Mouse (Mus musculus) CH12.LX (cell line): ENCODE data around the gene Zbtb42. TPM values are rescaled to one million over a fixed set of nuclear protein-coding genes. Genes with fewer than 3 reads are reported as not detected.

Experiments used
- DNase-seq: peaks from one replicate; pipeline ENCODE4 v3.0.0-alpha.2; 2013; ENCODE audit errors: extremely low read depth
- H3K27ac ChIP-seq: 2 replicates; pipeline ENCODE4 v1.5.1; 2012; ENCODE audit warnings: low read depth, mild to moderate bottlenecking, control low read depth, moderate library complexity; ENCODE audit not compliant: insufficient read depth
- H3K27me3 ChIP-seq: replicated peaks from 2 replicates; pipeline ENCODE3; 2012; ENCODE audit warnings: inconsistent platforms
- H3K36me3 ChIP-seq, 2 experiments: replicated peaks in 1 of 2; 2 replicates each; pipeline versions ENCODE3 to v1.6.1; 2012; ENCODE audit warnings: inconsistent platforms in 1 of 2, low read length in 1 of 2, mild to moderate bottlenecking in 1 of 2, mixed read lengths in 1 of 2, moderate library complexity in 1 of 2; ENCODE audit not compliant: control insufficient read depth in 1 of 2, insufficient read depth in 1 of 2
- H3K4me1 ChIP-seq, 2 experiments: 2 replicates each; pipeline ENCODE4 v1.6.1; 2012; ENCODE audit warnings: inconsistent platforms in 1 of 2, moderate library complexity in 1 of 2; ENCODE audit not compliant: insufficient read depth in 2 of 2, control insufficient read depth in 1 of 2
- H3K4me2 ChIP-seq: 2 replicates; pipeline ENCODE4 v1.6.1; 2012; ENCODE audit warnings: low read depth, mild to moderate bottlenecking, control low read depth; ENCODE audit not compliant: poor library complexity, insufficient read depth, severe bottlenecking
- H3K4me3 ChIP-seq, 3 experiments: fragments of 150-350 bp in 1 of 3; sonication (generic) in 1 of 3; replicated peaks in 1 of 3; 2 replicates each; pipeline versions ENCODE3 to v1.5.1; 2011 to 2012; ENCODE audit warnings: low read depth in 2 of 3, low read length in 2 of 3, mild to moderate bottlenecking in 2 of 3, moderate library complexity in 2 of 3, control low read depth in 1 of 3, improper control_type of control experiment in 1 of 3, inconsistent platforms in 1 of 3, mixed read lengths in 1 of 3; ENCODE audit not compliant: poor library complexity in 1 of 3
- H3K79me2 ChIP-seq: replicated peaks from 2 replicates; pipeline ENCODE4 v1.6.1; 2012; ENCODE audit warnings: mild to moderate bottlenecking, moderate library complexity; ENCODE audit not compliant: control insufficient read depth, poor library complexity, insufficient read depth, severe bottlenecking; ENCODE audit errors: extremely low read depth
- H3K9ac ChIP-seq: 2 replicates; pipeline ENCODE4 v1.6.1; 2012; ENCODE audit warnings: low read depth, mild to moderate bottlenecking, control low read depth, moderate library complexity; ENCODE audit not compliant: insufficient read depth
- H3K9me3 ChIP-seq: replicated peaks from 2 replicates; pipeline ENCODE3; 2012; ENCODE audit warnings: low read length, inconsistent platforms, mixed read lengths
- BHLHE40 ChIP-seq: IDR thresholded peaks from 2 replicates; pipeline ENCODE4 v1.6.1; 2011; ENCODE audit warnings: mild to moderate bottlenecking, low read depth, low read length, improper control_type of control experiment
- CHD1 ChIP-seq: IDR thresholded peaks from 2 replicates; pipeline ENCODE4 v1.6.1; 2012; ENCODE audit warnings: low read depth, low read length, improper control_type of control experiment, inconsistent platforms
- CHD2 ChIP-seq: IDR thresholded peaks from 2 replicates; pipeline ENCODE4 v1.6.1; 2011; ENCODE audit warnings: low read length, improper control_type of control experiment
- EP300 ChIP-seq: IDR thresholded peaks from 2 replicates; pipeline ENCODE4 v1.6.1; 2011; ENCODE audit warnings: low read length, improper control_type of control experiment
- HCFC1 ChIP-seq: IDR thresholded peaks from 2 replicates; pipeline ENCODE4 v1.6.1; 2012; ENCODE audit warnings: low read depth, mild to moderate bottlenecking, inconsistent platforms, low read length, improper control_type of control experiment
- IRF4 ChIP-seq: IDR thresholded peaks from 2 replicates; pipeline ENCODE4 v1.6.1; 2014; ENCODE audit warnings: low read depth, mild to moderate bottlenecking, inconsistent platforms, low read length, improper control_type of control experiment
- MAFK ChIP-seq: IDR thresholded peaks from 2 replicates; pipeline ENCODE4 v1.6.1; 2011; ENCODE audit warnings: low read length, improper control_type of control experiment; ENCODE audit not compliant: insufficient replicate concordance
- MAZ ChIP-seq: IDR thresholded peaks from 2 replicates; pipeline ENCODE4 v1.6.1; 2012; ENCODE audit warnings: low read depth, mild to moderate bottlenecking, inconsistent platforms, low read length, improper control_type of control experiment, moderate library complexity
- MEF2A ChIP-seq: IDR thresholded peaks from 2 replicates; pipeline ENCODE4 v1.6.1; 2014; ENCODE audit warnings: low read depth, mild to moderate bottlenecking, inconsistent platforms, low read length, improper control_type of control experiment, borderline replicate concordance
- MXI1 ChIP-seq: IDR thresholded peaks from 2 replicates; pipeline ENCODE4 v1.6.1; 2011; ENCODE audit warnings: mild to moderate bottlenecking, low read depth, low read length, improper control_type of control experiment
- PAX5 ChIP-seq: IDR thresholded peaks from 2 replicates; pipeline ENCODE4 v1.6.1; 2012; ENCODE audit warnings: low read length, inconsistent platforms, mixed read lengths
- POLR2AphosphoS2 ChIP-seq: IDR thresholded peaks from 2 replicates; pipeline ENCODE4 v1.6.1; 2011; ENCODE audit warnings: low read depth, low read length, improper control_type of control experiment
- UBTF ChIP-seq: IDR thresholded peaks from 2 replicates; pipeline ENCODE4 v1.6.1; 2012; ENCODE audit warnings: low read depth, mild to moderate bottlenecking, inconsistent platforms, low read length, improper control_type of control experiment, moderate library complexity
- USF1 ChIP-seq: IDR thresholded peaks from 2 replicates; pipeline ENCODE4 v1.6.1; 2014; ENCODE audit warnings: low read depth, mild to moderate bottlenecking, inconsistent platforms, low read length, improper control_type of control experiment
- ZC3H11A ChIP-seq: IDR thresholded peaks from 2 replicates; pipeline ENCODE4 v1.6.1; 2012; ENCODE audit warnings: low read depth, mild to moderate bottlenecking, inconsistent platforms, low read length, improper control_type of control experiment
- ZKSCAN1 ChIP-seq: IDR thresholded peaks from 2 replicates; pipeline ENCODE4 v1.6.1; 2012; ENCODE audit warnings: low read depth, inconsistent platforms, low read length, improper control_type of control experiment, borderline replicate concordance
- ZMIZ1 ChIP-seq: IDR thresholded peaks from 2 replicates; pipeline ENCODE4 v1.6.1; 2012; ENCODE audit warnings: low read depth, mild to moderate bottlenecking, inconsistent platforms, low read length, improper control_type of control experiment
- ZNF384 ChIP-seq: IDR thresholded peaks from 2 replicates; pipeline ENCODE4 v1.6.1; 2012; ENCODE audit warnings: low read depth, low read length, improper control_type of control experiment, inconsistent platforms
- dilution Hi-C: fragments of 300-500 bp; cut with MboI; formaldehyde crosslinking; loops from 2 replicates; pipeline ENCODE4 v1.14.3; 2020; ENCODE audit warnings: low sequenced_read_pairs; ENCODE audit not compliant: extremely low pct_unique_long_range_greater_than_20kb, extremely low pct_ligation_motif_present
- in situ Hi-C: fragments of 300-500 bp; cut with MboI; formaldehyde crosslinking; loops from 3 replicates; pipeline ENCODE4 v1.14.3; 2019; ENCODE audit warnings: low sequenced_read_pairs, low pct_ligation_motif_present, low pct_unique_long_range_greater_than_20kb, mixed read lengths
- polyA plus RNA-seq: library from polyadenylated mRNA; unstranded; fragments of >175 nt; gene quantifications from 2 replicates; pipeline ENCODE4 v1.2.1, GENCODE M21; 2012; ENCODE audit warnings: low read depth; ENCODE audit not compliant: insufficient read length
- total RNA-seq, 2 experiments: library from RNA; depleted of rRNA; stranded (reverse); fragments of 300-350 nt in 1 of 2; fragments of >200 nt in 1 of 2; gene quantifications; 2 replicates each; pipeline ENCODE4 v1.2.3; 2012 to 2014

The Zbtb42 gene
- total and polyA plus RNA-seq, 3 experiments: 0.11 to 0.30 TPM; not detected in 1

DNA sequence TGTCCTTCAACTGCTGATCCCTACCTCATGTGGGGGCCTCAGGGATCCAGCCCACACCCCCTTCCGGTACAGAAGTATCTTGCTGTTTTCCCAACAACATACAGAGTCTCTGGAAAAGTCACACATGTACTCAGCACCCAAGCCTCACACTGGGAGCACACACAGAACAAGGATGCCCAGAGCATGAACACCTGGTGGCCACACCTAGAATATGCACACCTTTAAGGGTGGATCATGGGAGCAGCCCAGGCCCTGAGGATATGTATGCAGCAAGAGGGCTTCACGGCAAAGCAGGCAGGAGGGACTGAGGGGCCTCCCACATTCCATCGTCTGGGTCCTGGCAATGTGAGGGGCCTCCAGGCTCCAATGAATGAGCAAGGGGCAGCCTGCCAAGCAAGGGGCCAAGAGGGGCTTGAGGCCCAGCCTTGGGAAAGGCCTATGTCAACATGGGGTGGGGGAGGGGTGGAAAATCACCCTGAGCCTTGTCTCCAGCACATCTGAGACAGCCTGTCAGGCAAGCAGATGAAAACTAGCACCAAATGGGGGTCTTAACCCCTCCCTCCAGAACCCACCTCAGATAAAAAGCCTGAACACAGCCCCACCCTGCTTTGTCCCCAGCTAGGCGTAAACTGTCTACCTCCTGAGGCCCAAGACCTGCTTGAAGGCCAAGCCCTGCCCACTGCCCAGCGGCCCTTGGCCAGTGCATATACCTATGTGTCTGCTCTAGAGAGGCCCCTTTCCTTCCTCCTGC lies 17.9 kb upstream of the Zbtb42 start:
- Histone ChIP-seq H3K27ac (no peak overlapping the region), H3K9ac (no peak overlapping the region), H3K9me3 (no peaks in the 10 kb centered on the region), H3K4me1 (peaks cover 0 to 12% of the 10 kb centered on the region in 2 experiments; a peak in 1 of 4 replicates), H3K4me2 (no peak overlapping the region), H3K27me3 (no peaks in the 10 kb centered on the region), H3K36me3 (peaks cover 81 to 99% of the 10 kb centered on the region in 2 experiments), H3K79me2 (no peaks in the 10 kb centered on the region; the same call in 1 of the 2 replicates), H3K4me3 (no peak overlapping the region)
- in situ Hi-C loops: no loop called here
- dilution Hi-C loops: no loop called here
- no peak for DNase-seq
- TF ChIP-seq MXI1: no peak
- TF ChIP-seq, all 38 proteins: peak for 0

DNA sequence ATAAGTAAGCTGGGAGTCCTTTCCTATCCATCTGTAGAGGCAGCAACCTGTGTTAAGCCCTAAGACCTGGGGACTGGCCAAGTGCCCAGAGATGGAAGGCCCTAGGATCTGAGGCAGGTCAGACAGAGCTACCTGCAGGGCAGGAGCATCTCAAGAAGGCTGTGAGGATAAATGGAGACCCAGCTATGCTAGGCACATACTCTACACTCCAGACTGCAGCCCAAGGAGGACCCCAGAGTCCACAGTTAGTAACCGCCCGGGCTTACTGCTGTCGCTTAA lies 17.4 kb upstream of the Zbtb42 start:
- in situ Hi-C loops: no loop called here
- Histone ChIP-seq H3K4me1 (peaks cover 0 to 12% of the 10 kb centered on the region in 2 experiments; a peak in 1 of 4 replicates), H3K4me2 (no peak overlapping the region), H3K27me3 (no peaks in the 10 kb centered on the region), H3K27ac (no peak overlapping the region)
- dilution Hi-C loops: no loop called here
- no peak for TF ChIP-seq MAZ
- TF ChIP-seq MAFK: no peak
- no peak for TF ChIP-seq ZMIZ1
- no peak for TF ChIP-seq CHD1
- TF ChIP-seq POLR2AphosphoS2: no peak
- no peak for TF ChIP-seq PAX5
- no peak for TF ChIP-seq ZC3H11A
- TF ChIP-seq ZKSCAN1: no peak
- no peak for TF ChIP-seq EP300
- no peak for TF ChIP-seq UBTF
- TF ChIP-seq IRF4: no peak
- no peak for TF ChIP-seq ZNF384
- TF ChIP-seq BHLHE40: no peak
- TF ChIP-seq, all 38 proteins: peak for 0
- Histone ChIP-seq H3K79me2 (no peaks in the 10 kb centered on the region; the same call in 1 of the 2 replicates), H3K36me3 (peaks cover 81 to 99% of the 10 kb centered on the region in 2 experiments), H3K9me3 (no peaks in the 10 kb centered on the region), H3K9ac (no peak overlapping the region), H3K4me3 (no peak overlapping the region)
- no peak for DNase-seq

DNA sequence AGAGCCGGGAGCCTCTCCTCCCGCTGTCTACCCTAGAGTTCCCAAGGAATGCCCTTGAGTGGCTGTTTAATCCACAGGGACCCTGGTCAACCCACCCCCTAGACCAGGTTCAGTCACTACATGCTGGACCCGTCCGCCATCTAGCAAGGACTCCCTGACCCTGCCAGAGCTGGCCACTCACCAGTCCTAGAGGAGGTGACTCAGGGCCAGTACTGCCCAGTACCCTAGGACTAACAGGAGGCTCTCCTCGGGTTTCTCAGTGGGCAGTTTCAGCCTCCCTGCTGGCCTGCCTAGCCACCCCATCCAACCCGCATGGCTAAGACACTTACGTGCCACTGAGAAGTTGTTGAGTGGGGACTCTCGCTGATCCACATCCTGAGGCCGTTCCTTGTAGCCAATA lies 16.8 kb upstream of the Zbtb42 start:
- peaks cover 81 to 99% of the 10 kb centered on the region in 2 experiments for H3K36me3 ChIP-seq
- TF ChIP-seq MXI1 (no peak), MAZ (no peak), MEF2A (no peak), USF1 (no peak), IRF4 (no peak), PAX5 (no peak), BHLHE40 (no peak), EP300 (no peak), ZKSCAN1 (no peak), HCFC1 (no peak), CHD2 (no peak)

More for the DNA sequence above, 16.8 kb upstream of the Zbtb42 start:
- dilution Hi-C loops (no loop called here), in situ Hi-C loops (no loop called here)
- peaks cover 0 to 12% of the 10 kb centered on the region in 2 experiments; a peak in 1 of 4 replicates for H3K4me1 ChIP-seq
- no peak overlapping the region for H3K4me3 ChIP-seq
- no peaks in the 10 kb centered on the region for H3K9me3 ChIP-seq
- H3K27ac ChIP-seq: no peak overlapping the region
- H3K9ac ChIP-seq: no peak overlapping the region
- no peaks in the 10 kb centered on the region; the same call in 1 of the 2 replicates for H3K79me2 ChIP-seq
- H3K4me2 ChIP-seq: no peak overlapping the region
- DNase-seq: no peak
- H3K27me3 ChIP-seq: no peaks in the 10 kb centered on the region
